Mouse (Mus musculus): ENCODE results near the gene A4galt. TPM values are rescaled to one million over a fixed set of nuclear protein-coding genes. Genes with fewer than 3 reads are reported as not detected.

Gene A4galt
- total and polyA plus RNA-seq, 2 experiments from 2014 or later, result 6.7 to 14.8 TPM

- Histone ChIP-seq H3K4me1 (ENCODE audit: insufficient read depth, low read length) (no peaks in the 10 kb centered on the region), H3K4me3 (ENCODE audit: low read length) (no peak overlapping the region), H3K36me3 (ENCODE audit: insufficient read depth, low read length) (no peaks in the 10 kb centered on the region), H3K27ac (no peak overlapping the region), H3K9ac (replicated peaks; ENCODE audit: low read length) (no peak overlapping the region), H3K9me3 (ENCODE audit: low read length) (no peaks in the 10 kb centered on the region), H3K27me3 (ENCODE audit: insufficient read depth, low read length) (peaks cover 22% of the 10 kb centered on the region; the same call in 1 of the 2 replicates), H3K4me2 (ENCODE audit: low read depth, low read length) (peak overlapping the region; percentile 91; the same call in 1 of the 2 replicates)
- DNase-seq (ENCODE audit: low spot score) (no peak), ATAC-seq (no peak)
- 52% methylated on average over 14 of the region's 14 CpGs for WGBS
- TF ChIP-seq CTCF (IDR thresholded peaks at IDR 0.05; ENCODE audit: low read depth), result no peak
These were observed 486 bp upstream of the A4galt start for GRCm38 (mm10) chr15:83252060-83252459.

- peak overlapping the region; percentile 53 for H3K4me3 ChIP-seq (ENCODE audit: low read length)
- WGBS, result under 1% methylated on average over 20 of the region's 20 CpGs
- no peak for ATAC-seq
These were observed 861 bp downstream of the A4galt start for GRCm38 (mm10) chr15:83250651-83251175.

DNA sequence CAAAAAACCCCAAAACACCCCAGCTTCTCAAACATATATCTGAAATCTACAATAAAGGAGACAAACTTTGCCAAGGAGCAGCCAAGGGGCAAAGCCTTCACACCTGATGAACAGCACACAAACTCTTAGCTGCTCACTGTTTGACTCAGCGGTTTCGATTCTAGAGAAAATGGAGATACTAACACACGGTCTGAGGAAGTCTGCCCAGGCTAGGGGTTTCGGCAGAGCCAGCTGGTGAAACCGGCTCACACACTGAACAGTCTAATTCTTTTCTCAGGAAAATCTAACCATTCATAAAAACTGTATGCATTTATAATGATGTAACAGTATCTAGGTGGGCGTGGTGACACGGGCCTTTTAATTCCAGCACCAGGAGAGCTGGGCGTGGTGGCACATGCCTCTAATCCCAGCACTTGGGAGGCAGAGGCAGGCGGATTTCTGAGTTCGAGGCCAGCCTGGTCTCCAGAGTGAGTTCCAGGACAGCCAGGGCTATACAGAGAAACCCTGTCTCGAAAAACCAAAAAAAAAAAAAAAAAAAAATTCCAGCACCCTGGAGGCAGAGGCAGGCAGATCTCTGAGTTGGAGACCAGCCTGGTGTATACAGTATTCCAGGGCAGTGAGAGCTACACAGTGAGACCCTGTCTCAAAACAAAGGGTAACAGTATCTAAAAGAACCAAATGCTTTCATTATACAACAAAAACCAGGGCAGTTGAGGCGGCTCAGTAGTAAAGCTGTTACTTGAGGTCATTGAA, 1.9 kb downstream of the A4galt start:
- Histone ChIP-seq H3K36me3 (ENCODE audit: insufficient read depth, low read length) (no peaks in the 10 kb centered on the region), H3K4me1 (ENCODE audit: insufficient read depth, low read length) (no peaks in the 10 kb centered on the region), H3K27ac (no peak overlapping the region), H3K27me3 (ENCODE audit: insufficient read depth, low read length) (peaks cover 22% of the 10 kb centered on the region; the same call in 1 of the 2 replicates), H3K9ac (replicated peaks; ENCODE audit: low read length) (no peak overlapping the region), H3K4me2 (ENCODE audit: low read depth, low read length) (0 out of 2 replicates have a peak overlapping the region, but pooled peaks have one; percentile 91), H3K4me3 (ENCODE audit: low read length) (no peak overlapping the region), H3K9me3 (ENCODE audit: low read length) (no peaks in the 10 kb centered on the region)
- TF ChIP-seq CTCF (IDR thresholded peaks at IDR 0.05; ENCODE audit: low read depth), result no peak
- DNase-seq (ENCODE audit: low spot score), result no peak
- WGBS, result 91% methylated on average over 12 of the region's 12 CpGs
- ATAC-seq, result no peak

More at GRCm38 (mm10) chr15:83250651-83251175, 861 bp downstream of the A4galt start:
- Histone ChIP-seq H3K9me3 (ENCODE audit: low read length) (no peaks in the 10 kb centered on the region), H3K27me3 (ENCODE audit: insufficient read depth, low read length) (peaks cover 22% of the 10 kb centered on the region; the same call in 1 of the 2 replicates), H3K9ac (replicated peaks; ENCODE audit: low read length) (peak overlapping the region; percentile 48), H3K4me1 (ENCODE audit: insufficient read depth, low read length) (no peaks in the 10 kb centered on the region), H3K36me3 (ENCODE audit: insufficient read depth, low read length) (no peaks in the 10 kb centered on the region), H3K4me2 (ENCODE audit: low read depth, low read length) (peak overlapping the region; percentile 91), H3K27ac (no peak overlapping the region; the same call in 1 of the 2 replicates)
- no peak for TF ChIP-seq CTCF (IDR thresholded peaks at IDR 0.05; ENCODE audit: low read depth)
- no peak for DNase-seq (ENCODE audit: low spot score)

- Histone ChIP-seq H3K36me3 (ENCODE audit: insufficient read depth, low read length) (no peaks in the 10 kb centered on the region), H3K4me2 (ENCODE audit: low read depth, low read length) (no peak overlapping the region), H3K9me3 (ENCODE audit: low read length) (no peaks in the 10 kb centered on the region), H3K4me3 (ENCODE audit: low read length) (no peak overlapping the region), H3K4me1 (ENCODE audit: insufficient read depth, low read length) (no peaks in the 10 kb centered on the region), H3K27ac (no peak overlapping the region), H3K9ac (replicated peaks; ENCODE audit: low read length) (no peak overlapping the region), H3K27me3 (ENCODE audit: insufficient read depth, low read length) (peaks cover 22% of the 10 kb centered on the region; the same call in 1 of the 2 replicates)
- DNase-seq (ENCODE audit: low spot score) (no peak), ATAC-seq (no peak)
- 67% methylated on average over 14 of the region's 14 CpGs for WGBS
- TF ChIP-seq CTCF (IDR thresholded peaks at IDR 0.05; ENCODE audit: low read depth), result no peak
These were observed 3.2 kb downstream of the A4galt start for GRCm38 (mm10) chr15:83248236-83248844.

DNA sequence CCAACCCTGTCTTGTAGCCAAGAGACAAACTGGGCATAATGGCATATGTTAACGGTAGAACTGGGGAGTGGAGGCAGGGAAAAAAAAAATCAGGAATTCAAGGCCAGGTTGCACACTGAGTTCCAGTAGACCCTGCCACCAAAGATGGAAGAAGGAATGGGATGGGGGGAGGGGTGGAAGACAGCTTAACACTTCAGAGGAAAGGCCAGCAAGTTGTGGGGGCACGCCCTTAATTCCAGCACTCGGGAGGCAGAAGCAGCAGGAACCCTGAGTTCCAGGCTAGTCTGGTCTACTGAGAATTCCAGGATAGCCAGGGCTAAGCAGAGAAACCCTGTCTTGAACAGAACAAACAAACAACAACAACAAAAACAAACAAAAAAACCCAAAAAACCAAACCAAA, 7.2 kb downstream of the A4galt start:
- H3K27me3 ChIP-seq (ENCODE audit: insufficient read depth, low read length), result no peaks in the 10 kb centered on the region
- no peak overlapping the region for H3K27ac ChIP-seq
- H3K9me3 ChIP-seq (ENCODE audit: low read length), result no peaks in the 10 kb centered on the region
- WGBS, result 78% methylated on average over 3 of the region's 3 CpGs
- no peak overlapping the region for H3K4me3 ChIP-seq (ENCODE audit: low read length)
- ATAC-seq, result no peak
- TF ChIP-seq CTCF (IDR thresholded peaks at IDR 0.05; ENCODE audit: low read depth), result no peak
- no peaks in the 10 kb centered on the region for H3K4me1 ChIP-seq (ENCODE audit: insufficient read depth, low read length)
- no peak overlapping the region for H3K9ac ChIP-seq (replicated peaks; ENCODE audit: low read length)
- H3K36me3 ChIP-seq (ENCODE audit: insufficient read depth, low read length), result no peaks in the 10 kb centered on the region
- no peak for DNase-seq (ENCODE audit: low spot score)
- no peak overlapping the region for H3K4me2 ChIP-seq (ENCODE audit: low read depth, low read length)

GRCm38 (mm10) chr15:83241961-83242680, 9.5 kb downstream of the A4galt start:
- TF ChIP-seq CTCF (IDR thresholded peaks at IDR 0.05; ENCODE audit: low read depth), result no peak
- H3K36me3 ChIP-seq (ENCODE audit: insufficient read depth, low read length), result no peaks in the 10 kb centered on the region
- H3K9me3 ChIP-seq (ENCODE audit: low read length), result no peaks in the 10 kb centered on the region
- H3K4me3 ChIP-seq (ENCODE audit: low read length), result no peak overlapping the region
- H3K27me3 ChIP-seq (ENCODE audit: insufficient read depth, low read length), result no peaks in the 10 kb centered on the region
- no peak overlapping the region for H3K4me2 ChIP-seq (ENCODE audit: low read depth, low read length)
- H3K27ac ChIP-seq, result no peak overlapping the region
- no peaks in the 10 kb centered on the region for H3K4me1 ChIP-seq (ENCODE audit: insufficient read depth, low read length)
- no peak overlapping the region for H3K9ac ChIP-seq (replicated peaks; ENCODE audit: low read length)
- WGBS, result 87% methylated on average over 4 of the region's 4 CpGs
- no peak for DNase-seq (ENCODE audit: low spot score)
- no peak for ATAC-seq

Measured in hindbrain, postnatal 0 days (tissue).